Mouse (Mus musculus) kidney, adult 2 months (tissue): Measurements from ENCODE around the gene Sos2.

Experiments used
- CTCF ChIP-seq: fragments of 200-500 bp; conservative IDR thresholded peaks from 2 replicates; pipeline ENCODE4 v1.5.1; 2011; ENCODE audit warnings: low read depth, mild to moderate bottlenecking, control low read depth, low read length, moderate library complexity, mixed read lengths; ENCODE audit not compliant: insufficient read depth, insufficient read length
- POLR2A ChIP-seq: fragments of 200-500 bp; IDR thresholded peaks from one replicate; pipeline ENCODE4 v1.6.1; 2011; ENCODE audit warnings: low read depth, low read length, control low read depth

- TF ChIP-seq POLR2A (no peak), CTCF (no peak)
Measured at GRCm38 (mm10) chr12:69541663-69542062, 140.0 kb downstream of the Sos2 start.
